ENCODE assay signal across 9 mouse cellular contexts in genomic region chr6:88290129-88290766, GRCm38 (mm10).
DNase-seq lines count a peak whose midpoint lies in the region; ATAC-seq and TF ChIP-seq lines count a peak whose summit lies in the region.
"Had no signal": no experiment of that assay in that cellular context is flagged by ENCODE, and none has a peak within 500 bp of the region (broad histone marks: within the 10 kb centered on the region; RNA-seq: fewer than 3 reads in every experiment).

No protein-coding gene starts in this region.

- no peaks in the 10 kb centered on the region for H3K36me3 ChIP-seq in hindbrain, embryonic 16.5 days (ENCODE audit: control insufficient read depth, insufficient read depth, low read length)
- no peaks in the 10 kb centered on the region for H3K36me3 ChIP-seq in hindbrain, embryonic 11.5 days (ENCODE audit: control insufficient read depth, insufficient read depth, low read length)
- H3K36me3 ChIP-seq in forebrain, postnatal 0 days (ENCODE audit: insufficient read depth): no peaks in the 10 kb centered on the region
- no peaks in the 10 kb centered on the region for H3K36me3 ChIP-seq in midbrain, postnatal 0 days (ENCODE audit: insufficient read depth, low read length)

- no peaks in the 10 kb centered on the region for H3K9me3 ChIP-seq in hindbrain, embryonic 16.5 days (ENCODE audit: control insufficient read depth, low read length)
- H3K9me3 ChIP-seq in hindbrain, embryonic 11.5 days (ENCODE audit: control insufficient read depth, low read length): no peaks in the 10 kb centered on the region
- H3K9me3 ChIP-seq in forebrain, postnatal 0 days (ENCODE audit: low read length): no peaks in the 10 kb centered on the region
- no peaks in the 10 kb centered on the region for H3K9me3 ChIP-seq in midbrain, postnatal 0 days (ENCODE audit: low read length)

- no peak overlapping the region for H3K27ac ChIP-seq in hindbrain, embryonic 16.5 days (ENCODE audit: low read depth, low read length)
- H3K27ac ChIP-seq in hindbrain, embryonic 11.5 days (ENCODE audit: low read depth, low read length): no peak overlapping the region
- no peak overlapping the region for H3K27ac ChIP-seq in forebrain, postnatal 0 days (ENCODE audit: low read depth, low read length)
- no peak overlapping the region for H3K27ac ChIP-seq in midbrain, postnatal 0 days (ENCODE audit: low read depth, low read length)

- no peak overlapping the region for H3K4me3 ChIP-seq in hindbrain, embryonic 16.5 days (ENCODE audit: low read length)
- no peak overlapping the region for H3K4me3 ChIP-seq in hindbrain, embryonic 11.5 days (ENCODE audit: low read depth, low read length)
- H3K4me3 ChIP-seq in forebrain, postnatal 0 days (ENCODE audit: low read depth, low read length): no peak overlapping the region
- H3K4me3 ChIP-seq in midbrain, postnatal 0 days (ENCODE audit: low read depth, low read length): no peak overlapping the region

- peak; percentile 96 for ATAC-seq in hindbrain, embryonic 16.5 days
- ATAC-seq in hindbrain, embryonic 11.5 days (ENCODE audit: low FRiP score): no peak
- peak; percentile 93 for ATAC-seq in forebrain, postnatal 0 days
- peak; percentile 82 for ATAC-seq in midbrain, postnatal 0 days (ENCODE audit: low FRiP score)

- H3K27me3 ChIP-seq in hindbrain, embryonic 16.5 days (replicated peaks; ENCODE audit: control insufficient read depth, insufficient read depth, low read length): no peaks in the 10 kb centered on the region
- no peaks in the 10 kb centered on the region for H3K27me3 ChIP-seq in hindbrain, embryonic 11.5 days (ENCODE audit: control insufficient read depth, insufficient read depth, low read length)
- no peaks in the 10 kb centered on the region for H3K27me3 ChIP-seq in forebrain, postnatal 0 days (ENCODE audit: insufficient read depth, low read length)
- H3K27me3 ChIP-seq in midbrain, postnatal 0 days (ENCODE audit: insufficient read depth, low read length): no peaks in the 10 kb centered on the region

- no peak overlapping the region for H3K4me2 ChIP-seq in hindbrain, embryonic 16.5 days (ENCODE audit: low read length)
- no peak overlapping the region for H3K4me2 ChIP-seq in hindbrain, embryonic 11.5 days (replicated peaks; ENCODE audit: low read depth, low read length)
- no peak overlapping the region for H3K4me2 ChIP-seq in forebrain, postnatal 0 days (ENCODE audit: low read depth)
- no peak overlapping the region for H3K4me2 ChIP-seq in midbrain, postnatal 0 days (ENCODE audit: low read depth, low read length, poor library complexity, severe bottlenecking)

- no peak for DNase-seq in hindbrain, embryonic 11.5 days (ENCODE audit: low spot score)
- peak; percentile 82 for DNase-seq in forebrain, postnatal 0 days
- DNase-seq in heart, postnatal 36 days: peak; percentile 40 to 56
- DNase-seq in midbrain, postnatal 0 days (ENCODE audit: low spot score): peak; percentile 87
- DNase-seq in lung, postnatal 4 days: no peak
- no peak for DNase-seq in c-Kit-positive CD71-positive TER-119-positive erythroid progenitor cells, embryonic 14.5 days (ENCODE audit: low spot score)
- DNase-seq in spleen, postnatal 4 days (ENCODE audit: low spot score in 2 of 2): no peak
- DNase-seq: kidney, adult 18-20 months had no signal

- TF ChIP-seq CTCF in forebrain, postnatal 0 days (IDR thresholded peaks at IDR 0.05; ENCODE audit: low read depth): no peak
- no peak for TF ChIP-seq CTCF in midbrain, postnatal 0 days (IDR thresholded peaks at IDR 0.05)

- no peak overlapping the region for H3K9ac ChIP-seq in hindbrain, embryonic 16.5 days (ENCODE audit: low read depth, low read length)
- H3K9ac ChIP-seq in hindbrain, embryonic 11.5 days (ENCODE audit: low read depth, low read length): no peak overlapping the region
- H3K9ac ChIP-seq in forebrain, postnatal 0 days: no peak overlapping the region
- H3K9ac ChIP-seq in midbrain, postnatal 0 days (replicated peaks; ENCODE audit: low read length, poor library complexity, severe bottlenecking): no peak overlapping the region

- intact Hi-C loops in heart, postnatal 36 days (cut with DNase I): no loop called here

- peaks cover 3% of the 10 kb centered on the region; the same call in 1 of the 2 replicates for H3K4me1 ChIP-seq in hindbrain, embryonic 16.5 days (ENCODE audit: control insufficient read depth, insufficient read depth, low read depth, low read length)
- H3K4me1 ChIP-seq in hindbrain, embryonic 11.5 days (replicated peaks; ENCODE audit: control insufficient read depth, insufficient read depth, low read length): no peaks in the 10 kb centered on the region
- no peaks in the 10 kb centered on the region for H3K4me1 ChIP-seq in forebrain, postnatal 0 days (ENCODE audit: insufficient read depth)
- H3K4me1 ChIP-seq in midbrain, postnatal 0 days (ENCODE audit: insufficient read depth, low read length): no peaks in the 10 kb centered on the region

- WGBS in hindbrain, embryonic 16.5 days: 51% methylated on average over 6 of the region's 6 CpGs
- 73% methylated on average over 6 of the region's 6 CpGs for WGBS in hindbrain, embryonic 11.5 days
- WGBS in forebrain, postnatal 0 days: 20% methylated on average over 6 of the region's 6 CpGs
- WGBS in midbrain, postnatal 0 days: 61% methylated on average over 6 of the region's 6 CpGs

Comparison
In these comparisons a context has a peak if more than half of its experiments do, and no peak if none do; other contexts are left out.
1. DNase-seq: peak in forebrain, postnatal 0 days (single experiment), heart, postnatal 36 days (2 of 2) and midbrain, postnatal 0 days (single experiment); none in hindbrain, embryonic 11.5 days (single experiment), lung, postnatal 4 days (0 of 2), c-Kit-positive CD71-positive TER-119-positive erythroid progenitor cells, embryonic 14.5 days (single experiment) and spleen, postnatal 4 days (0 of 2).